Mouse (Mus musculus) 3134 (cell line): ENCODE measurements around the gene Map4k5.

Source experiments
- DNase-seq: peaks from one replicate; pipeline ENCODE4 v3.0.0-alpha.2; 2011; ENCODE audit warnings: low spot score; ENCODE audit not compliant: insufficient read length; ENCODE audit errors: extremely low read depth

The Map4k5 gene

GRCm38 (mm10) chr12:69759267-69759885 is 133.6 kb downstream of the Map4k5 start:
- no peak for DNase-seq

GRCm38 (mm10) chr12:69758221-69759185 is 134.5 kb downstream of the Map4k5 start:
- DNase-seq, result no peak

DNA sequence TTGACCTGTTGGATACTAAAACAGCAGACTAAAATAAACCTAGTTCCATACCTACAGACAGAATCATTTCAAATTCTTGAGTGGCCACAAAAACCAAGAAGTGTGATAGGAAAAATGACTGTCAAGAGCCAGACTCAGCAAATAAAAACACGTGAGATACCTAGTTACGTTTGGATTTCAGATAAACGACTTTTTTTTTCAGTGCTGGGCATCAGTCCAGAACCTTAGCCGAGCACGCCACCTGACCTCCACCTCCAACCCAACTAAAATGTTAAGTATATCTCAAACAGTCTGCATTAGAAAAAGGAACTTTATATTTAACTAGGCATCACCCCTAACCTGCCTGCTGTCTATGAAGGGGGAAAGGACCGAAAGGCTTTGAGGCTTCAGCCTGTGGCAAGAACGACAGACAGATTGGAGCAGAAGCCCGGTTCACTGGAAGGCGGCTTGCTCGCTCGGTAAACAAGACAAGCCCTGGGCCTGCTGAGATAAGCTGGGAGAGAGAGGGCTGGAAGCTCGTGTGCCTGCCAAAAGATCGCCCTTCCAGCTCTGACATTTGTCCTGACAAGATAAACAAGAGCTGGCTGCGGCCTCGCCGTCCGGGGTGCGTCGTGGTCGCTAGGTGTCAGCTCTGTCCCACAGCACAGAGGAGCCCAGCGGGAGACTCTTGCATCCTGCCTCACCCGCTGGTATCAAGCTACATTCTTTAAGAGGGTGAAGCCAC is 135.4 kb downstream of the Map4k5 start:
- peak; percentile 56 for DNase-seq

- no peak for DNase-seq
These were observed 137.0 kb downstream of the Map4k5 start for GRCm38 (mm10) chr12:69756015-69756414.

- DNase-seq, result no peak
These were observed 139.1 kb downstream of the Map4k5 start for GRCm38 (mm10) chr12:69753936-69754335.
